Mouse (Mus musculus): ENCODE results near the gene Cyp19a1.

- no peak for TF ChIP-seq CTCF (IDR thresholded peaks at IDR 0.05)
- no peak for TF ChIP-seq EP300 (IDR thresholded peaks at IDR 0.05)
These were observed 40.3 kb upstream of the Cyp19a1 start for GRCm38 (mm10) chr9:54308209-54308608.
